Mouse (Mus musculus): ENCODE results near the gene Cplx1. TPM values are rescaled to one million over a fixed set of nuclear protein-coding genes. Genes with fewer than 3 reads are reported as not detected.

Gene Cplx1
- polyA plus RNA-seq, 1 experiment from 2014 or later = 0.04 TPM

- Histone ChIP-seq H3K9me3 (replicated peaks; ENCODE audit: control insufficient read depth, low read length) (no peaks in the 10 kb centered on the region), H3K9ac (ENCODE audit: low read depth, low read length) (no peak overlapping the region), H3K27me3 (ENCODE audit: control insufficient read depth, insufficient read depth, low read depth, low read length) (no peaks in the 10 kb centered on the region), H3K27ac (ENCODE audit: low read length) (no peak overlapping the region), H3K4me1 (ENCODE audit: control insufficient read depth, low read depth, low read length) (no peaks in the 10 kb centered on the region; the same call in 1 of the 2 replicates), H3K4me2 (ENCODE audit: low read depth, low read length) (no peak overlapping the region), H3K4me3 (ENCODE audit: low read depth, low read length) (no peak overlapping the region), H3K36me3 (ENCODE audit: control insufficient read depth, insufficient read depth) (peaks cover 20% of the 10 kb centered on the region)
- no peak for ATAC-seq (ENCODE audit: low read depth)
- 81% methylated on average over 2 of the region's 2 CpGs for WGBS (ENCODE audit: insufficient replicate concordance)
Observed at GRCm38 (mm10) chr5:108485239-108485638, 64.6 kb downstream of the Cplx1 start.

GRCm38 (mm10) chr5:108483006-108483405, 66.8 kb downstream of the Cplx1 start:
- H3K9me3 ChIP-seq (replicated peaks; ENCODE audit: control insufficient read depth, low read length) = no peaks in the 10 kb centered on the region
- WGBS (ENCODE audit: insufficient replicate concordance) = 81% methylated on average over 6 of the region's 6 CpGs
- H3K4me1 ChIP-seq (ENCODE audit: control insufficient read depth, low read depth, low read length) = no peaks in the 10 kb centered on the region; the same call in 1 of the 2 replicates
- peak; percentile 90 for ATAC-seq (ENCODE audit: low read depth)
- H3K9ac ChIP-seq (ENCODE audit: low read depth, low read length) = no peak overlapping the region
- H3K27ac ChIP-seq (ENCODE audit: low read length) = no peak overlapping the region
- no peaks in the 10 kb centered on the region for H3K27me3 ChIP-seq (ENCODE audit: control insufficient read depth, insufficient read depth, low read depth, low read length)
- H3K4me2 ChIP-seq (ENCODE audit: low read depth, low read length) = no peak overlapping the region
- no peak overlapping the region for H3K4me3 ChIP-seq (ENCODE audit: low read depth, low read length)
- peaks cover 7% of the 10 kb centered on the region for H3K36me3 ChIP-seq (ENCODE audit: control insufficient read depth, insufficient read depth)

GRCm38 (mm10) chr5:108475977-108476376, 73.8 kb downstream of the Cplx1 start:
- ATAC-seq (ENCODE audit: low read depth) = no peak

GRCm38 (mm10) chr5:108473737-108474136, 76.1 kb downstream of the Cplx1 start:
- Histone ChIP-seq H3K27me3 (ENCODE audit: control insufficient read depth, insufficient read depth, low read depth, low read length) (no peaks in the 10 kb centered on the region), H3K9ac (ENCODE audit: low read depth, low read length) (no peak overlapping the region), H3K27ac (ENCODE audit: low read length) (no peak overlapping the region), H3K36me3 (ENCODE audit: control insufficient read depth, insufficient read depth) (peaks cover 43% of the 10 kb centered on the region), H3K4me1 (ENCODE audit: control insufficient read depth, low read depth, low read length) (no peaks in the 10 kb centered on the region), H3K4me2 (ENCODE audit: low read depth, low read length) (no peak overlapping the region), H3K4me3 (ENCODE audit: low read depth, low read length) (no peak overlapping the region), H3K9me3 (replicated peaks; ENCODE audit: control insufficient read depth, low read length) (no peaks in the 10 kb centered on the region)
- WGBS (ENCODE audit: insufficient replicate concordance) = 89% methylated on average over 4 of the region's 4 CpGs
- no peak for ATAC-seq (ENCODE audit: low read depth)

More at GRCm38 (mm10) chr5:108475977-108476376, 73.8 kb downstream of the Cplx1 start:
- Histone ChIP-seq H3K27ac (ENCODE audit: low read length) (no peak overlapping the region), H3K4me1 (ENCODE audit: control insufficient read depth, low read depth, low read length) (no peaks in the 10 kb centered on the region), H3K9me3 (replicated peaks; ENCODE audit: control insufficient read depth, low read length) (no peaks in the 10 kb centered on the region), H3K27me3 (ENCODE audit: control insufficient read depth, insufficient read depth, low read depth, low read length) (no peaks in the 10 kb centered on the region), H3K36me3 (ENCODE audit: control insufficient read depth, insufficient read depth) (peaks cover 43% of the 10 kb centered on the region), H3K4me2 (ENCODE audit: low read depth, low read length) (no peak overlapping the region), H3K4me3 (ENCODE audit: low read depth, low read length) (no peak overlapping the region), H3K9ac (ENCODE audit: low read depth, low read length) (no peak overlapping the region)
- WGBS (ENCODE audit: insufficient replicate concordance) = 76% methylated on average over 3 of the region's 3 CpGs

- H3K4me3 ChIP-seq (ENCODE audit: low read depth, low read length) = no peak overlapping the region
- no peak overlapping the region for H3K4me2 ChIP-seq (ENCODE audit: low read depth, low read length)
- H3K27me3 ChIP-seq (ENCODE audit: control insufficient read depth, insufficient read depth, low read depth, low read length) = no peaks in the 10 kb centered on the region
- H3K9me3 ChIP-seq (replicated peaks; ENCODE audit: control insufficient read depth, low read length) = no peaks in the 10 kb centered on the region
- H3K27ac ChIP-seq (ENCODE audit: low read length) = no peak overlapping the region
- H3K4me1 ChIP-seq (ENCODE audit: control insufficient read depth, low read depth, low read length) = peaks cover 21% of the 10 kb centered on the region
- ATAC-seq (ENCODE audit: low read depth) = no peak
- no peak overlapping the region for H3K9ac ChIP-seq (ENCODE audit: low read depth, low read length)
- peaks cover 13% of the 10 kb centered on the region for H3K36me3 ChIP-seq (ENCODE audit: control insufficient read depth, insufficient read depth)
- 78% methylated on average over 7 of the region's 7 CpGs for WGBS (ENCODE audit: insufficient replicate concordance)
Observed at GRCm38 (mm10) chr5:108469617-108470016, 80.2 kb downstream of the Cplx1 start.

Other genes with a start within 250 kb of the Cplx1 start
- gene Pigg, start 237.4 kb downstream of the Cplx1 start, polyA plus RNA-seq (2015; fragmentation: Nextera tagmentation; extraction: Ambion mirVana) = 2.8 and 3.6 TPM in 2 replicates
- gene Gm42517, start 182.1 kb downstream of the Cplx1 start, polyA plus RNA-seq (2015; fragmentation: Nextera tagmentation; extraction: Ambion mirVana) = 0.08 TPM in 1 of 2 replicates, not detected in the other
- gene Pde6b, start 161.6 kb downstream of the Cplx1 start, polyA plus RNA-seq (2015; fragmentation: Nextera tagmentation; extraction: Ambion mirVana) = 0.16 TPM in 1 of 2 replicates, not detected in the other
- gene Atp5k, start 115.6 kb downstream of the Cplx1 start, polyA plus RNA-seq (2015; fragmentation: Nextera tagmentation; extraction: Ambion mirVana) = 197 and 235 TPM in 2 replicates
- gene Mfsd7a, start 101.1 kb downstream of the Cplx1 start, polyA plus RNA-seq (2015; fragmentation: Nextera tagmentation; extraction: Ambion mirVana) = 0.21 and 0.35 TPM in 2 replicates
- 5.9 and 6.1 TPM in 2 replicates for gene Pcgf3, start 88.8 kb downstream of the Cplx1 start, polyA plus RNA-seq (2015; fragmentation: Nextera tagmentation; extraction: Ambion mirVana)
- gene Gak, start 79.7 kb upstream of the Cplx1 start, polyA plus RNA-seq (2015; fragmentation: Nextera tagmentation; extraction: Ambion mirVana) = 27.2 and 27.5 TPM in 2 replicates
- gene Tmem175, start 79.7 kb upstream of the Cplx1 start, polyA plus RNA-seq (2015; fragmentation: Nextera tagmentation; extraction: Ambion mirVana) = 10.0 and 10.8 TPM in 2 replicates
- gene Idua, start 110.3 kb upstream of the Cplx1 start, polyA plus RNA-seq (2015; fragmentation: Nextera tagmentation; extraction: Ambion mirVana) = 5.0 and 5.8 TPM in 2 replicates
- gene Dgkq, start 119.6 kb upstream of the Cplx1 start, polyA plus RNA-seq (2015; fragmentation: Nextera tagmentation; extraction: Ambion mirVana) = 3.1 and 3.4 TPM in 2 replicates
- 20.7 and 23.7 TPM in 2 replicates for gene Slc26a1, start 125.5 kb upstream of the Cplx1 start, polyA plus RNA-seq (2015; fragmentation: Nextera tagmentation; extraction: Ambion mirVana)
- 2.3 and 2.9 TPM in 2 replicates for gene Fgfrl1, start 142.4 kb upstream of the Cplx1 start, polyA plus RNA-seq (2015; fragmentation: Nextera tagmentation; extraction: Ambion mirVana)
- 2.3 and 2.4 TPM in 2 replicates for gene Rnf212, start 225.0 kb upstream of the Cplx1 start, polyA plus RNA-seq (2015; fragmentation: Nextera tagmentation; extraction: Ambion mirVana)
- 0.12 TPM in 1 of 2 replicates, not detected in the other for gene Tmed11, start 245.3 kb upstream of the Cplx1 start, polyA plus RNA-seq (2015; fragmentation: Nextera tagmentation; extraction: Ambion mirVana)

Measured in liver, embryonic 16.5 days (tissue).